9 mouse cellular contexts compared by ENCODE assay signal in genomic region chr8:106140769-106141168, GRCm38 (mm10). TPM values are rescaled to one million over a fixed set of nuclear protein-coding genes. Genes with fewer than 3 reads are reported as not detected.
DNase-seq lines count a peak whose midpoint lies in the region; ATAC-seq and TF ChIP-seq lines count a peak whose summit lies in the region.
"Had no signal": no experiment of that assay in that cellular context is flagged by ENCODE, and none has a peak within 500 bp of the region (broad histone marks: within the 10 kb centered on the region; RNA-seq: fewer than 3 reads in every experiment).

No protein-coding gene starts in this region.

- H3K9me3 ChIP-seq in embryonic facial prominence, embryonic 11.5 days (replicated peaks; ENCODE audit: control insufficient read depth, low read length) = no peaks in the 10 kb centered on the region
- H3K9me3 ChIP-seq in liver, postnatal 0 days (ENCODE audit: low read length) = no peaks in the 10 kb centered on the region
- H3K9me3 ChIP-seq in neural tube, embryonic 14.5 days (ENCODE audit: control insufficient read depth, low read length) = no peaks in the 10 kb centered on the region

- peaks cover 5% of the 10 kb centered on the region; the same call in 1 of the 2 replicates for H3K4me1 ChIP-seq in embryonic facial prominence, embryonic 11.5 days (ENCODE audit: control insufficient read depth, insufficient read depth, low read length)
- peaks cover 13% of the 10 kb centered on the region for H3K4me1 ChIP-seq in liver, postnatal 0 days (ENCODE audit: insufficient read depth)
- H3K4me1 ChIP-seq in neural tube, embryonic 14.5 days (ENCODE audit: control insufficient read depth, insufficient read depth, low read length) = peaks cover 13% of the 10 kb centered on the region; the same call in 1 of the 2 replicates

- 0 out of 2 replicates have a peak, but pooled peaks have one; percentile 53 for ATAC-seq in embryonic facial prominence, embryonic 11.5 days (replicated peaks; ENCODE audit: insufficient number of reproducible peaks, low FRiP score, low TSS enrichment, low read depth)
- no peak for ATAC-seq in liver, postnatal 0 days
- ATAC-seq in neural tube, embryonic 14.5 days (ENCODE audit: low read depth) = peak; percentile 65; the same call in 1 of the 2 replicates

- peak; percentile 83 for DNase-seq in CD4-positive helper T cell, adult 2 months (ENCODE audit: low read depth, low spot score)
- peak; percentile 86 to 88 for DNase-seq in adrenal gland, postnatal 36 days
- DNase-seq in embryonic facial prominence, embryonic 11.5 days (ENCODE audit: low spot score) = peak; percentile 92
- DNase-seq in heart, adult 8-10 months (ENCODE audit: low spot score) = peak; percentile 82
- peak; percentile 89 for DNase-seq in kidney, postnatal 10 days
- DNase-seq in liver, postnatal 0 days = peak; percentile 87
- peak; percentile 59 for DNase-seq in testis, postnatal 14 days (ENCODE audit: low spot score)

- no peak overlapping the region for H3K4me2 ChIP-seq in embryonic facial prominence, embryonic 11.5 days (ENCODE audit: low read depth, low read length)
- no peak overlapping the region for H3K4me2 ChIP-seq in liver, postnatal 0 days (ENCODE audit: low read depth, low read length)
- H3K4me2 ChIP-seq in neural tube, embryonic 14.5 days (ENCODE audit: low read depth, low read length) = no peak overlapping the region

- WGBS in embryonic facial prominence, embryonic 11.5 days = 17% methylated on average over 13 of the region's 13 CpGs
- 14% methylated on average over 13 of the region's 13 CpGs for WGBS in liver, postnatal 0 days (ENCODE audit: insufficient replicate concordance)
- 20% methylated on average over 13 of the region's 13 CpGs for WGBS in neural tube, embryonic 14.5 days

- no peak overlapping the region for H3K9ac ChIP-seq in embryonic facial prominence, embryonic 11.5 days (replicated peaks; ENCODE audit: low read length)
- no peak overlapping the region for H3K9ac ChIP-seq in liver, postnatal 0 days (replicated peaks)
- H3K9ac ChIP-seq in neural tube, embryonic 14.5 days (replicated peaks; ENCODE audit: low read depth, low read length) = no peak overlapping the region

- TF ChIP-seq EP300 in liver, postnatal 0 days (IDR thresholded peaks at IDR 0.05; ENCODE audit: low read depth) = no peak

- H3K36me3 ChIP-seq in embryonic facial prominence, embryonic 11.5 days (replicated peaks; ENCODE audit: control insufficient read depth, insufficient read depth, low read depth, low read length) = no peaks in the 10 kb centered on the region
- no peaks in the 10 kb centered on the region for H3K36me3 ChIP-seq in liver, postnatal 0 days (replicated peaks; ENCODE audit: insufficient read depth, low read length)
- H3K36me3 ChIP-seq in neural tube, embryonic 14.5 days (ENCODE audit: control insufficient read depth, insufficient read depth, low read length) = no peaks in the 10 kb centered on the region

- peak; percentile 98 for TF ChIP-seq CTCF in liver, postnatal 0 days (IDR thresholded peaks at IDR 0.05; ENCODE audit: low read depth)

- H3K4me3 ChIP-seq in embryonic facial prominence, embryonic 11.5 days (ENCODE audit: low read depth, low read length) = no peak overlapping the region
- H3K4me3 ChIP-seq in liver, postnatal 0 days (ENCODE audit: low read depth, low read length) = no peak overlapping the region
- H3K4me3 ChIP-seq in neural tube, embryonic 14.5 days (ENCODE audit: low read depth, low read length) = no peak overlapping the region
- H3K4me3 ChIP-seq: erythroblast, embryonic 14.5 days had no signal

- no peak overlapping the region for H3K27ac ChIP-seq in embryonic facial prominence, embryonic 11.5 days (replicated peaks; ENCODE audit: low read depth, low read length)
- H3K27ac ChIP-seq in liver, postnatal 0 days (ENCODE audit: low read depth) = no peak overlapping the region
- no peak overlapping the region for H3K27ac ChIP-seq in neural tube, embryonic 14.5 days (ENCODE audit: low read depth, low read length)

- peaks cover 19% of the 10 kb centered on the region for H3K27me3 ChIP-seq in embryonic facial prominence, embryonic 11.5 days (ENCODE audit: control insufficient read depth, insufficient read depth, low read length)
- H3K27me3 ChIP-seq in liver, postnatal 0 days (ENCODE audit: insufficient read depth, low read length) = peaks cover 27% of the 10 kb centered on the region
- H3K27me3 ChIP-seq in neural tube, embryonic 14.5 days (ENCODE audit: control insufficient read depth, insufficient read depth, low read length) = peaks cover 26% of the 10 kb centered on the region

RNA-seq across cellular contexts. Expression of gene Esrp2, which starts 4.0 kb away (rescaled TPM):
- 1 to 10 TPM; 1.1 to 3.5 TPM for total RNA-seq in adrenal gland, postnatal 36 days (2021)
- polyA plus RNA-seq in embryonic facial prominence, embryonic 11.5 days (2014; fragmentation: Nextera tagmentation; extraction: Ambion mirVana) = 4.1 and 6.7 TPM in 2 replicates
- under 1 TPM; 0.23 to 0.81 (median 0.42) TPM for total RNA-seq in heart, adult 8-10 months (2022)
- 24.0 and 26.7 TPM in 2 replicates for polyA plus RNA-seq in liver, postnatal 0 days (2015; fragmentation: Nextera tagmentation; extraction: Ambion mirVana)
- not detected in 2 replicates for polyA plus RNA-seq in neural tube, embryonic 14.5 days (2014; fragmentation: Nextera tagmentation; extraction: Ambion mirVana)

RNA-seq across cellular contexts. Expression of gene Pla2g15, which starts 9.4 kb away (rescaled TPM):
- 10 to 100 TPM; 17.4 to 29.6 TPM for total RNA-seq in adrenal gland, postnatal 36 days (2021)
- polyA plus RNA-seq in embryonic facial prominence, embryonic 11.5 days (2014; fragmentation: Nextera tagmentation; extraction: Ambion mirVana) = 6.6 and 8.7 TPM in 2 replicates
- total RNA-seq in heart, adult 8-10 months (2022) = 10 to 100 TPM in 1 of 4 experiments, 1 to 10 TPM in 3; 7.7 to 10.0 (median 9.4) TPM
- 7.2 and 7.7 TPM in 2 replicates for polyA plus RNA-seq in liver, postnatal 0 days (2015; fragmentation: Nextera tagmentation; extraction: Ambion mirVana)
- 5.1 and 14.6 TPM in 2 replicates for polyA plus RNA-seq in neural tube, embryonic 14.5 days (2014; fragmentation: Nextera tagmentation; extraction: Ambion mirVana)

RNA-seq across cellular contexts. Expression of gene Slc7a6, which starts 27.9 kb away (rescaled TPM):
- 10 to 100 TPM; 28.4 to 33.1 TPM for total RNA-seq in adrenal gland, postnatal 36 days (2021)
- 82.4 and 90.9 TPM in 2 replicates for polyA plus RNA-seq in embryonic facial prominence, embryonic 11.5 days (2014; fragmentation: Nextera tagmentation; extraction: Ambion mirVana)
- total RNA-seq in heart, adult 8-10 months (2022) = 10 to 100 TPM in 1 of 4 experiments, 1 to 10 TPM in 3; 6.9 to 10.8 (median 9.6) TPM
- polyA plus RNA-seq in liver, postnatal 0 days (2015; fragmentation: Nextera tagmentation; extraction: Ambion mirVana) = 2.6 and 3.2 TPM in 2 replicates
- polyA plus RNA-seq in neural tube, embryonic 14.5 days (2014; fragmentation: Nextera tagmentation; extraction: Ambion mirVana) = 65.3 and 74.7 TPM in 2 replicates

Comparison
In these comparisons a context has a peak if more than half of its experiments do, and no peak if none do; other contexts are left out.
1. RNA of gene Slc7a6, which starts 27.9 kb away (polyA plus RNA-seq): 82.4 to 90.9 TPM in embryonic facial prominence, embryonic 11.5 days and 65.3 to 74.7 TPM in neural tube, embryonic 14.5 days; 2.6 to 3.2 TPM in liver, postnatal 0 days; every median in the first group is over 10 times any median in the second.
2. Peak in every context shown above with its lines, with median percentiles within 50 percentile points of each other: DNase-seq.